Mouse (Mus musculus): Measurements from ENCODE around the gene Doc2g. TPM values are rescaled to one million over a fixed set of nuclear protein-coding genes. Genes with fewer than 3 reads are reported as not detected.

The Doc2g gene
- 6.3 and 13.3 TPM in 2 replicates for polyA plus RNA-seq (2012; rRNA removed; ENCODE audit: low replicate concordance)

GRCm38 (mm10) chr19:4003112-4003511, at the start of gene Doc2g:
Gene Doc2g (plus strand): TSS chr19:4003313.

DNA sequence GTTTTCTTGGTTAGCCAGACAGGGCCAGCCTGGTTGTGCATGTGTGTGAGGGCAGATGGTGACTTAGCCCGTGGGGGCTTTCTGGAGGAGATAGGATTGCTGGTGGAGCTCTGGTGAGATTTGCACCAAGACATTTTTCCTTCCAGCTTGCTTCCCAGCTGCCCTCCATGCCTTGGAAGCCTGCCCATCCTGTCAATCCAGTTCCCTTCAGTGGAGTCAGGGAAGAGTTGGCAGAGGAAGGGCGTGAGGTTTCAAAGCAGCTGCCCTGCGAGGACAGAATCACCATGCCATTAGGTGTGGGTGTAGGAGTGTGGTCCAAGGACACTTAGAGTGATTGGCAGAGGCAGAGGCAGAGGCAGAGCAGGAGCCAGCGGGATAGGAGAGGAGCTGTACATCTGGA, 44.6 kb upstream of the Doc2g start, which contains the start of gene Aldh3b3:
TSS of gene Aldh3b3 (plus strand) at position 176 of the 400 bp plus-strand sequence.

GRCm38 (mm10) chr19:3972229-3972628, 30.9 kb upstream of the Doc2g start, which contains the start of gene Aldh3b2:
Gene Aldh3b2 (plus strand): TSS chr19:3972328.

DNA sequence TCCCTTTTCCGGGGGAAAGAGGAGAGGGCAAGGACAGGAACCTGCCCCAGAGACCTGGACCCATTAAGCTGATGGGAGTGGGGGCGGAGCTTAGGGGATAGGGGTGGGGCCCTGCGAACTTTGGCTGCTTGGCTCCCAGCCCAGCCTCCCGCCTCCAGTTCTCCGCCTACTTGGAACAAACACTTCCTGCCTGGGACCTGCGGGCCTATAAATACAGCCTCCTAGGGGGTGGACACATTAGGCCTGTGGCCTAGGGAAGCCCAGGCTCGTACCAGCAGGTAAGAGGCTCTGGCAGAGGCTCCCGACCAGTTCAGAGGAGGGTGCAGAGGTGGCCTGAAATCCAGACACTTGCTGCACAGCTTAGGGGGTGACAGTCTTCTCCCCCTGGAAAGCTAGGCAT, 16.8 kb upstream of the Doc2g start, which contains the start of gene Acy3:
TSS of gene Acy3 (plus strand) at position 237 of the 400 bp plus-strand sequence.

GRCm38 (mm10) chr19:3992416-3992815, 10.7 kb upstream of the Doc2g start, which contains the start of gene Tbx10:
Gene Tbx10 (plus strand): TSS chr19:3992752.

GRCm38 (mm10) chr19:4000119-4000900, 2.8 kb upstream of the Doc2g start, which contains the start of the genes Nudt8 and Gm49405:
Gene Nudt8 (plus strand): TSS chr19:4000580.
Gene Gm49405 (plus strand): TSS chr19:4000626.

DNA sequence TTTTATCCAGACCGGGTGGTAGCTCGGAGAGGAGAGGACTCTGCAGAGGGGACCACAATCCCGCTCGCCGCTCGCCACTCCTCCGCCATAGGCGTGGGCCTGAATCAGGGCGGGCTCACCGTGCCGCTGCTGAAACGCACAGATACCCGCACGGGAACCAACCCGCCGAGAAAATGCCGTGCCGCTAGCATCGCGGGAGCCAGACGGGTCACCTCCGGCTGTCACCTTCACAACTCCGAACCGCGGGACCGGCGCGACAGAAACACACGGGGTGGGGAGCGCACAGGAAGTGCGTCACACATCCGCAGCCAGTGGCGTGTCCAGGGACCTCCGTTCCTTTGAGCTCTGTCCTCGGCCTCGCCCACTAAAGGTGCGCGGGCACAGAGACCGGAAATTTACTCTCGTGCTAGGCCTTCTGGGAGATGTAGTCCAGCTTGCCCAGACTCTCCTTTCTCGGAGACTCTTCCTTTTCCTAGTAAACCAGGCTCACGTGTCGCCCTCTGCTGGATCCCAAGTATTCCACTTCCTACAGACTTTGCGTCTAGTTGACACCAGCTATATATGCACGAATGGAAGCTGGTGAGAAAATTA, 9.4 kb downstream of the Doc2g start, which contains the start of gene Ndufv1:
TSS of gene Ndufv1 (minus strand) at position 375 of the 591 bp plus-strand sequence.

GRCm38 (mm10) chr19:4037788-4038232, 34.7 kb downstream of the Doc2g start, which contains the start of gene Gstp1:
Gene Gstp1 (minus strand): TSS chr19:4037985.

DNA sequence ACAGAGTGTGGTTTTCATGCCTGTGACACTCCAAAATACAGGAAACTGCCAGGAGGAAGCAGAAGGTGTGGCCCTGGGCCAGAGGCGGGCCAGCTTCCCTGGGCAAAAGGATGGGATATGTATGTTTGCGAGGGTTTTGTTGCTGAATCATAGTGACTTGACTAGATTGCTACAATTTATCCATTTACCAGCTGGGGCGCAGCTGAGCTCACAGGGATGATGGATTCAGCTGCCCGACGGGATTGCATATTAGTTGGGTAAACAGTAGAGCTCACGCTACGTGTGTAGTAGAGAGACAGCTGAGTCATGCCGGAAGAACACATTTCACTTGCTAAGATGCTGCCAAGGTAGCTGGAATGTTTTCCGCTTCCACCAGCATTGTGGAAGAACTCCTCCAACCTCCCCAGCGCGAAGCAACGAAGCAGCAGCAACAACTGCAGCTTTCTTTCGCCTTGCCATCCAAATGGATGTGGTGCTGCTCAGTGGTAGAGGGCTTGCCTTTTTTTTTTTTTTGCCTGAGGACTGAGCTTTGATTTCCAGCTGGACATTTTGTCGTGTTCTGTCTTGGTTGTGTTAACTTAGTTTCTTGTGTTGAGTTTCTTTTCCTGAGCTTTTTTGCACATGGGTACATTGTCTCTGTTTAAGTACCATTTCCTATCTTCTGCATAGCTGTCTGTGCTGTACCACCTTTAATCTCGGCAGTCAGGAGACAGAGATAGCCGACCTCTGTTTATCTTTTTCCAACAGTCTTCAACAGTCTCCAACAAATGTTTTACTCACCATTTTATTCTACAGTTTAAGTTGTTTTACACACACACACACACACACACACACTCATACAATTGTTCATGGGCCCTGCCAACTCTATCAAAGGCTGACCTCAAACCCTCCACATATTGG, 43.1 kb downstream of the Doc2g start, which contains the start of gene Gstp2:
TSS of gene Gstp2 (minus strand) at position 58 of the 900 bp plus-strand sequence.

Other genes with a start within 250 kb of the Doc2g start
- 13.7 and 17.2 TPM in 2 replicates for gene Kmt5b, start 235.9 kb upstream of the Doc2g start, polyA plus RNA-seq (2012; rRNA removed; ENCODE audit: low replicate concordance)
- 31.2 and 33.9 TPM in 2 replicates for gene Chka, start 151.5 kb upstream of the Doc2g start, polyA plus RNA-seq (2012; rRNA removed; ENCODE audit: low replicate concordance)
- gene Tcirg1, start 96.2 kb upstream of the Doc2g start, polyA plus RNA-seq (2012; rRNA removed; ENCODE audit: low replicate concordance), result 218 and 220 TPM in 2 replicates
- gene Ndufs8, start 90.5 kb upstream of the Doc2g start, polyA plus RNA-seq (2012; rRNA removed; ENCODE audit: low replicate concordance), result 276 and 363 TPM in 2 replicates
- gene Aldh3b1, start 73.5 kb upstream of the Doc2g start, polyA plus RNA-seq (2012; rRNA removed; ENCODE audit: low replicate concordance), result 13.0 and 17.1 TPM in 2 replicates
- gene Unc93b1, start 68.1 kb upstream of the Doc2g start, polyA plus RNA-seq (2012; rRNA removed; ENCODE audit: low replicate concordance), result 307 and 435 TPM in 2 replicates
- 0.50 and 0.69 TPM in 2 replicates for gene Aldh3b3, start 44.7 kb upstream of the Doc2g start, polyA plus RNA-seq (2012; rRNA removed; ENCODE audit: low replicate concordance)
- gene Aldh3b2, start 31.0 kb upstream of the Doc2g start, polyA plus RNA-seq (2012; rRNA removed; ENCODE audit: low replicate concordance), result 22.0 and 22.5 TPM in 2 replicates
- 56.0 and 64.9 TPM in 2 replicates for gene Acy3, start 16.7 kb upstream of the Doc2g start, polyA plus RNA-seq (2012; rRNA removed; ENCODE audit: low replicate concordance)
- gene Tbx10, start 10.6 kb upstream of the Doc2g start, polyA plus RNA-seq (2012; rRNA removed; ENCODE audit: low replicate concordance), result not detected in 2 replicates
- gene Nudt8, start 2.7 kb upstream of the Doc2g start, polyA plus RNA-seq (2012; rRNA removed; ENCODE audit: low replicate concordance), result 12.2 and 22.8 TPM in 2 replicates
- gene Gm49405, start 2.7 kb upstream of the Doc2g start, polyA plus RNA-seq (2012; rRNA removed; ENCODE audit: low replicate concordance), result 2.5 and 2.9 TPM in 2 replicates
- 188 and 271 TPM in 2 replicates for gene Ndufv1, start 9.5 kb downstream of the Doc2g start, polyA plus RNA-seq (2012; rRNA removed; ENCODE audit: low replicate concordance)
- 508 and 632 TPM in 2 replicates for gene Gstp1, start 34.7 kb downstream of the Doc2g start, polyA plus RNA-seq (2012; rRNA removed; ENCODE audit: low replicate concordance)
- gene Gstp2, start 42.7 kb downstream of the Doc2g start, polyA plus RNA-seq (2012; rRNA removed; ENCODE audit: low replicate concordance), result 24.3 and 163 TPM in 2 replicates
- 14.6 and 23.5 TPM in 2 replicates for gene Gstp3, start 56.3 kb downstream of the Doc2g start, polyA plus RNA-seq (2012; rRNA removed; ENCODE audit: low replicate concordance)
- gene Cabp2, start 78.3 kb downstream of the Doc2g start, polyA plus RNA-seq (2012; rRNA removed; ENCODE audit: low replicate concordance), result 0.61 TPM in 1 of 2 replicates, not detected in the other
- 257 and 348 TPM in 2 replicates for gene Cdk2ap2, start 93.9 kb downstream of the Doc2g start, polyA plus RNA-seq (2012; rRNA removed; ENCODE audit: low replicate concordance)
- 157 and 297 TPM in 2 replicates for gene Pitpnm1, start 96.7 kb downstream of the Doc2g start, polyA plus RNA-seq (2012; rRNA removed; ENCODE audit: low replicate concordance)
- 113 and 122 TPM in 2 replicates for gene Aip, start 122.5 kb downstream of the Doc2g start, polyA plus RNA-seq (2012; rRNA removed; ENCODE audit: low replicate concordance)
- gene Gpr152, start 136.5 kb downstream of the Doc2g start, polyA plus RNA-seq (2012; rRNA removed; ENCODE audit: low replicate concordance), result 0.69 and 0.80 TPM in 2 replicates
- 1.2 TPM in 2 replicates for gene Cabp4, start 140.7 kb downstream of the Doc2g start, polyA plus RNA-seq (2012; rRNA removed; ENCODE audit: low replicate concordance)
- 266 and 387 TPM in 2 replicates for gene Coro1b, start 145.3 kb downstream of the Doc2g start, polyA plus RNA-seq (2012; rRNA removed; ENCODE audit: low replicate concordance)
- gene Ptprcap, start 150.3 kb downstream of the Doc2g start, polyA plus RNA-seq (2012; rRNA removed; ENCODE audit: low replicate concordance), result 183 and 672 TPM in 2 replicates
- 46.6 and 54.5 TPM in 2 replicates for gene Rps6kb2, start 160.0 kb downstream of the Doc2g start, polyA plus RNA-seq (2012; rRNA removed; ENCODE audit: low replicate concordance)
- gene Carns1, start 172.2 kb downstream of the Doc2g start, polyA plus RNA-seq (2012; rRNA removed; ENCODE audit: low replicate concordance), result 32.3 and 39.2 TPM in 2 replicates
- 91.7 and 196 TPM in 2 replicates for gene Tbc1d10c, start 188.0 kb downstream of the Doc2g start, polyA plus RNA-seq (2012; rRNA removed; ENCODE audit: low replicate concordance)
- gene Ppp1ca, start 188.8 kb downstream of the Doc2g start, polyA plus RNA-seq (2012; rRNA removed; ENCODE audit: low replicate concordance), result 586 and 618 TPM in 2 replicates
- gene Rad9a, start 198.3 kb downstream of the Doc2g start, polyA plus RNA-seq (2012; rRNA removed; ENCODE audit: low replicate concordance), result 49.2 and 51.9 TPM in 2 replicates
- 54.9 and 127 TPM in 2 replicates for gene Clcf1, start 210.9 kb downstream of the Doc2g start, polyA plus RNA-seq (2012; rRNA removed; ENCODE audit: low replicate concordance)
- gene AC109138.7, start 211.0 kb downstream of the Doc2g start, polyA plus RNA-seq (2012; rRNA removed; ENCODE audit: low replicate concordance), result not detected in 2 replicates
- gene Pold4, start 228.6 kb downstream of the Doc2g start, polyA plus RNA-seq (2012; rRNA removed; ENCODE audit: low replicate concordance), result 207 and 218 TPM in 2 replicates

Data from mammary gland, adult 2 months (tissue).